Mouse (Mus musculus) forebrain, embryonic 12.5 days (tissue): ENCODE data around the gene Tent2. TPM values are rescaled to one million over a fixed set of nuclear protein-coding genes. Genes with fewer than 3 reads are reported as not detected.
A peak's percentile ranks its signal among the peaks of the same experiment; 100 is the strongest.
"Not testable (repeated sequence)": the region's sequence is repeated elsewhere in the genome, so short reads cannot be mapped to it uniquely, and the experiment has no call there.

ENCODE experiments used
- ATAC-seq: fragments of 200-750 bp; cut with Nextera tagmentation; 2 replicates; pipeline ENCODE4 v1.8.0; 2017; ENCODE audit warnings: moderate TSS enrichment; ENCODE audit not compliant: low FRiP score
- H3K27ac ChIP-seq: fragments of 300-500 bp; sonication (generic); 2 replicates; pipeline ENCODE4 v1.5.1; 2016; ENCODE audit warnings: mild to moderate bottlenecking
- H3K27me3 ChIP-seq: fragments of 300-500 bp; sonication (generic); 2 replicates; pipeline ENCODE4 v1.6.1; 2016; ENCODE audit warnings: mild to moderate bottlenecking
- H3K36me3 ChIP-seq: fragments of 300-500 bp; sonication (generic); replicated peaks from 2 replicates; pipeline ENCODE4 v1.6.1; 2016; ENCODE audit warnings: mild to moderate bottlenecking
- H3K4me1 ChIP-seq: fragments of 300-500 bp; sonication (generic); 2 replicates; pipeline ENCODE4 v1.6.1; 2016
- H3K4me2 ChIP-seq: fragments of 300-500 bp; sonication (generic); 2 replicates; pipeline ENCODE4 v1.6.1; 2016; ENCODE audit warnings: mild to moderate bottlenecking, moderate library complexity
- H3K4me3 ChIP-seq: fragments of 300-500 bp; sonication (generic); replicated peaks from 2 replicates; pipeline ENCODE4 v1.5.1; 2016; ENCODE audit warnings: mild to moderate bottlenecking
- H3K9ac ChIP-seq: fragments of 300-500 bp; sonication (generic); 2 replicates; pipeline ENCODE4 v1.6.1; 2016; ENCODE audit warnings: mild to moderate bottlenecking
- H3K9me3 ChIP-seq: fragments of 300-500 bp; sonication (generic); 2 replicates; pipeline ENCODE4 v1.6.1; 2016
- WGBS: fragments of 180-500 bp; shearing (Covaris S2); methylation state at CpG from one replicate; pipeline ENCODE4 v1.1.7; 2016; 5-methylcytosine and 5-hydroxymethylcytosine counted together
- polyA plus RNA-seq: library from polyadenylated mRNA; unstranded; fragments of >200 nt; fragmentation: Nextera tagmentation; extraction: Ambion mirVana; gene quantifications from 2 replicates; pipeline ENCODE4 v1.2.1, GENCODE M21; 2016

Gene Tent2
- polyA plus RNA-seq, 1 experiment from 2014 or later: 57.2 TPM

GRCm38 (mm10) chr13:93187792-93188191 lies 4.4 kb downstream of the Tent2 start:
- H3K9ac ChIP-seq, ATAC-seq, H3K27ac ChIP-seq, H3K27me3 ChIP-seq, H3K9me3 ChIP-seq, H3K4me3 ChIP-seq, H3K4me2 ChIP-seq: not testable (repeated sequence)
- H3K4me1 ChIP-seq: peaks cover 12% of the 10 kb centered on the region
- 97% methylated on average over 5 of the region's 5 CpGs for WGBS
- H3K36me3 ChIP-seq: peaks cover 12% of the 10 kb centered on the region

GRCm38 (mm10) chr13:93180351-93180750 lies 11.8 kb downstream of the Tent2 start:
- no peak overlapping the region for H3K9ac ChIP-seq
- WGBS: 91% methylated on average over 1 of the region's 1 CpGs
- H3K9me3 ChIP-seq: no peaks in the 10 kb centered on the region
- no peaks in the 10 kb centered on the region for H3K4me1 ChIP-seq
- H3K36me3 ChIP-seq: peaks cover 20% of the 10 kb centered on the region
- H3K4me3 ChIP-seq: no peak overlapping the region
- no peak overlapping the region for H3K4me2 ChIP-seq
- no peak for ATAC-seq
- H3K27me3 ChIP-seq: no peaks in the 10 kb centered on the region
- H3K27ac ChIP-seq: no peak overlapping the region

- no peak for ATAC-seq
- WGBS: 87% methylated on average over 2 of the region's 2 CpGs
- Histone ChIP-seq H3K27me3 (no peaks in the 10 kb centered on the region), H3K4me3 (no peak overlapping the region), H3K9ac (no peak overlapping the region), H3K36me3 (peaks cover 24% of the 10 kb centered on the region), H3K4me1 (no peaks in the 10 kb centered on the region), H3K9me3 (no peaks in the 10 kb centered on the region), H3K4me2 (no peak overlapping the region), H3K27ac (no peak overlapping the region)
Measured at GRCm38 (mm10) chr13:93179522-93179921, 12.7 kb downstream of the Tent2 start.

- no peaks in the 10 kb centered on the region for H3K27me3 ChIP-seq
- no peak for ATAC-seq
- no peaks in the 10 kb centered on the region for H3K9me3 ChIP-seq
- H3K36me3 ChIP-seq: peaks cover 22% of the 10 kb centered on the region
- no peak overlapping the region for H3K4me2 ChIP-seq
- no peak overlapping the region for H3K9ac ChIP-seq
- no peak overlapping the region for H3K4me3 ChIP-seq
- no peak overlapping the region for H3K27ac ChIP-seq
- H3K4me1 ChIP-seq: no peaks in the 10 kb centered on the region
Measured at GRCm38 (mm10) chr13:93177571-93177970, 14.6 kb downstream of the Tent2 start.

- ATAC-seq: no peak
- Histone ChIP-seq H3K4me3 (no peak overlapping the region), H3K27ac (no peak overlapping the region), H3K4me2 (no peak overlapping the region), H3K9ac (no peak overlapping the region), H3K9me3 (no peaks in the 10 kb centered on the region), H3K4me1 (no peaks in the 10 kb centered on the region), H3K27me3 (no peaks in the 10 kb centered on the region), H3K36me3 (peaks cover 38% of the 10 kb centered on the region)
- 93% methylated on average over 4 of the region's 4 CpGs for WGBS
Measured at GRCm38 (mm10) chr13:93163303-93163702, 28.9 kb downstream of the Tent2 start.

GRCm38 (mm10) chr13:93162456-93162855 lies 29.7 kb downstream of the Tent2 start:
- Histone ChIP-seq H3K9ac (no peak overlapping the region), H3K36me3 (peaks cover 37% of the 10 kb centered on the region)
- ATAC-seq: no peak

GRCm38 (mm10) chr13:93158261-93158660 lies 33.9 kb downstream of the Tent2 start:
- Histone ChIP-seq H3K4me3 (no peak overlapping the region), H3K4me1 (no peaks in the 10 kb centered on the region)
- 93% methylated on average over 6 of the region's 6 CpGs for WGBS

More at GRCm38 (mm10) chr13:93162456-93162855, 29.7 kb downstream of the Tent2 start:
- H3K9me3 ChIP-seq: no peaks in the 10 kb centered on the region
- H3K27me3 ChIP-seq: no peaks in the 10 kb centered on the region
- H3K4me2 ChIP-seq: no peak overlapping the region
- H3K4me3 ChIP-seq: no peak overlapping the region
- no peaks in the 10 kb centered on the region for H3K4me1 ChIP-seq
- H3K27ac ChIP-seq: no peak overlapping the region

GRCm38 (mm10) chr13:93153280-93153679 lies 38.9 kb downstream of the Tent2 start:
- H3K9me3 ChIP-seq: no peaks in the 10 kb centered on the region
- no peak overlapping the region for H3K4me3 ChIP-seq
- no peak overlapping the region for H3K27ac ChIP-seq
- peaks cover 29% of the 10 kb centered on the region for H3K36me3 ChIP-seq
- no peak overlapping the region for H3K4me2 ChIP-seq
- no peak overlapping the region for H3K9ac ChIP-seq
- no peaks in the 10 kb centered on the region for H3K4me1 ChIP-seq
- no peak for ATAC-seq
- no peaks in the 10 kb centered on the region for H3K27me3 ChIP-seq
- 100% methylated on average over 1 of the region's 1 CpGs for WGBS

More at GRCm38 (mm10) chr13:93158261-93158660, 33.9 kb downstream of the Tent2 start:
- no peak for ATAC-seq
- Histone ChIP-seq H3K9me3 (no peaks in the 10 kb centered on the region), H3K9ac (no peak overlapping the region), H3K36me3 (peaks cover 22% of the 10 kb centered on the region), H3K4me2 (no peak overlapping the region), H3K27ac (no peak overlapping the region), H3K27me3 (no peaks in the 10 kb centered on the region)

- under 1% methylated on average over 41 of the region's 45 CpGs for whole genome bisulfite sequencing
- Histone ChIP-seq H3K9me3 (no peaks in the 10 kb centered on the region), H3K4me1 (peaks cover 15% of the 10 kb centered on the region), H3K9ac (peak within 1 kb of the TSS; percentile 59), H3K4me2 (peak within 1 kb of the TSS; percentile 90), H3K4me3 (peak within 1 kb of the TSS; percentile 41), H3K27ac (0 out of 2 replicates have a peak within 1 kb of the TSS, but pooled peaks have one; percentile 32), H3K27me3 (no peaks in the 10 kb centered on the region), H3K36me3 (peaks cover 11% of the 10 kb centered on the region)
- peak; percentile 86 for ATAC-seq
Measured at GRCm38 (mm10) chr13:93144336-93145167, 47.6 kb downstream of the Tent2 start, which contains the start of gene Cmya5. Gene Cmya5, minus strand, starts transcription at chr13:93144724.

GRCm38 (mm10) chr13:93143819-93144283 lies 48.3 kb downstream of the Tent2 start:
- H3K9ac ChIP-seq: peak overlapping the region; percentile 59
- peak overlapping the region; percentile 90 for H3K4me2 ChIP-seq
- peaks cover 4% of the 10 kb centered on the region; the same call in 1 of the 2 replicates for H3K36me3 ChIP-seq
- H3K27ac ChIP-seq: no peak overlapping the region
- ATAC-seq: peak; percentile 56
- no peaks in the 10 kb centered on the region for H3K27me3 ChIP-seq
- H3K9me3 ChIP-seq: no peaks in the 10 kb centered on the region
- H3K4me3 ChIP-seq: peak overlapping the region; percentile 41
- peaks cover 15% of the 10 kb centered on the region for H3K4me1 ChIP-seq
- 15% methylated on average over 11 of the region's 11 CpGs for WGBS

GRCm38 (mm10) chr13:93141184-93141583 lies 51.0 kb downstream of the Tent2 start:
- H3K27me3 ChIP-seq: no peaks in the 10 kb centered on the region
- 95% methylated on average over 6 of the region's 6 CpGs for WGBS
- ATAC-seq: no peak

GRCm38 (mm10) chr13:93138059-93138458 lies 54.1 kb downstream of the Tent2 start:
- Histone ChIP-seq H3K9ac (no peak overlapping the region), H3K36me3 (no peaks in the 10 kb centered on the region), H3K9me3 (no peaks in the 10 kb centered on the region), H3K27me3 (no peaks in the 10 kb centered on the region), H3K4me3 (no peak overlapping the region), H3K4me1 (no peaks in the 10 kb centered on the region), H3K27ac (no peak overlapping the region), H3K4me2 (no peak overlapping the region)
- ATAC-seq: no peak
- WGBS: 71% methylated on average over 1 of the region's 1 CpGs

More at GRCm38 (mm10) chr13:93141184-93141583, 51.0 kb downstream of the Tent2 start:
- no peaks in the 10 kb centered on the region for H3K36me3 ChIP-seq
- H3K9me3 ChIP-seq: no peaks in the 10 kb centered on the region
- no peak overlapping the region for H3K9ac ChIP-seq
- no peak overlapping the region for H3K4me3 ChIP-seq
- H3K27ac ChIP-seq: no peak overlapping the region
- H3K4me1 ChIP-seq: peaks cover 15% of the 10 kb centered on the region
- H3K4me2 ChIP-seq: no peak overlapping the region

GRCm38 (mm10) chr13:93137098-93137497 lies 55.1 kb downstream of the Tent2 start:
- Histone ChIP-seq H3K4me2 (no peak overlapping the region), H3K27me3 (no peaks in the 10 kb centered on the region), H3K9me3 (no peaks in the 10 kb centered on the region), H3K4me3 (no peak overlapping the region), H3K27ac (no peak overlapping the region), H3K4me1 (no peaks in the 10 kb centered on the region), H3K36me3 (no peaks in the 10 kb centered on the region), H3K9ac (no peak overlapping the region)
- ATAC-seq: no peak
- 94% methylated on average over 7 of the region's 7 CpGs for WGBS
